Mouse (Mus musculus) forebrain, embryonic 12.5 days (tissue): Measurements from ENCODE around the gene Stambp. TPM values are rescaled to one million over a fixed set of nuclear protein-coding genes. Genes with fewer than 3 reads are reported as not detected.
A peak's percentile ranks its signal among the peaks of the same experiment; 100 is the strongest.

Source experiments
- ATAC-seq: fragments of 200-750 bp; cut with Nextera tagmentation; 2 replicates; pipeline ENCODE4 v1.8.0; 2017; ENCODE audit warnings: moderate TSS enrichment; ENCODE audit not compliant: low FRiP score
- H3K27ac ChIP-seq: fragments of 300-500 bp; sonication (generic); 2 replicates; pipeline ENCODE4 v1.5.1; 2016; ENCODE audit warnings: mild to moderate bottlenecking
- H3K27me3 ChIP-seq: fragments of 300-500 bp; sonication (generic); 2 replicates; pipeline ENCODE4 v1.6.1; 2016; ENCODE audit warnings: mild to moderate bottlenecking
- H3K36me3 ChIP-seq: fragments of 300-500 bp; sonication (generic); replicated peaks from 2 replicates; pipeline ENCODE4 v1.6.1; 2016; ENCODE audit warnings: mild to moderate bottlenecking
- H3K4me1 ChIP-seq: fragments of 300-500 bp; sonication (generic); 2 replicates; pipeline ENCODE4 v1.6.1; 2016
- H3K4me2 ChIP-seq: fragments of 300-500 bp; sonication (generic); 2 replicates; pipeline ENCODE4 v1.6.1; 2016; ENCODE audit warnings: mild to moderate bottlenecking, moderate library complexity
- H3K4me3 ChIP-seq: fragments of 300-500 bp; sonication (generic); replicated peaks from 2 replicates; pipeline ENCODE4 v1.5.1; 2016; ENCODE audit warnings: mild to moderate bottlenecking
- H3K9ac ChIP-seq: fragments of 300-500 bp; sonication (generic); 2 replicates; pipeline ENCODE4 v1.6.1; 2016; ENCODE audit warnings: mild to moderate bottlenecking
- H3K9me3 ChIP-seq: fragments of 300-500 bp; sonication (generic); 2 replicates; pipeline ENCODE4 v1.6.1; 2016
- WGBS: fragments of 180-500 bp; shearing (Covaris S2); methylation state at CpG from one replicate; pipeline ENCODE4 v1.1.7; 2016; 5-methylcytosine and 5-hydroxymethylcytosine counted together
- polyA plus RNA-seq: library from polyadenylated mRNA; unstranded; fragments of >200 nt; fragmentation: Nextera tagmentation; extraction: Ambion mirVana; gene quantifications from 2 replicates; pipeline ENCODE4 v1.2.1, GENCODE M21; 2016

Stambp gene
- polyA plus RNA-seq, 1 experiment from 2014 or later: 27.7 TPM

GRCm38 (mm10) chr6:83548346-83548745 lies 24.2 kb downstream of the Stambp start:
- Histone ChIP-seq H3K9ac (no peak overlapping the region), H3K4me1 (no peaks in the 10 kb centered on the region), H3K4me3 (no peak overlapping the region), H3K9me3 (no peaks in the 10 kb centered on the region), H3K27me3 (no peaks in the 10 kb centered on the region), H3K36me3 (peaks cover 27% of the 10 kb centered on the region), H3K4me2 (no peak overlapping the region), H3K27ac (no peak overlapping the region)
- no peak for ATAC-seq
- 47% methylated on average over 5 of the region's 5 CpGs for WGBS

DNA sequence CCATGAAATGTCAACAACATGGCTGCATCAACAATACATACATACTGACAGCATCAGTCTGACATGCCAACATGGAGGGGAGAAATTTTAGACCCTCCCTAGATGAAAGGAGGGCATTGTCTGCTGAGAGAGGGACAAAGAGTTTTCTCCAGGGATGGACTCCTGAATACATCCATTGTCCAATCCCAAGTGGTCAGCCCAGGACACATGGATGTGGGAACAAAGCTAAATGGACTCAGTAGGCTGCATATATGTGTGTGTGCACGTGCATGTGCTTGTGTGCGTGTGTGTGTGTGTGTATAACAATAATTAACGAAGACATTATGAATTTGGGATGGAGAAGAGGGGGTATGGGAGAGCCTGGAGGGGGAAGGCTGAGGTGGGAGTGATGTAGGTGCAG lies 26.8 kb downstream of the Stambp start:
- ATAC-seq: no peak
- 88% methylated on average over 3 of the region's 3 CpGs for WGBS

GRCm38 (mm10) chr6:83541756-83542456 lies 30.6 kb downstream of the Stambp start:
- Histone ChIP-seq H3K9me3 (no peaks in the 10 kb centered on the region), H3K36me3 (peaks cover 20% of the 10 kb centered on the region), H3K4me3 (no peak overlapping the region), H3K27ac (no peak overlapping the region), H3K9ac (no peak overlapping the region), H3K4me1 (peaks cover 3% of the 10 kb centered on the region; the same call in 1 of the 2 replicates), H3K27me3 (no peaks in the 10 kb centered on the region), H3K4me2 (no peak overlapping the region)
- no peak for ATAC-seq
- WGBS: 80% methylated on average over 11 of the region's 11 CpGs

More for the DNA sequence above, 26.8 kb downstream of the Stambp start:
- peaks cover 27% of the 10 kb centered on the region for H3K36me3 ChIP-seq
- H3K27me3 ChIP-seq: no peaks in the 10 kb centered on the region
- no peaks in the 10 kb centered on the region for H3K9me3 ChIP-seq
- no peaks in the 10 kb centered on the region for H3K4me1 ChIP-seq
- H3K27ac ChIP-seq: no peak overlapping the region
- no peak overlapping the region for H3K4me2 ChIP-seq
- no peak overlapping the region for H3K4me3 ChIP-seq
- H3K9ac ChIP-seq: no peak overlapping the region

DNA sequence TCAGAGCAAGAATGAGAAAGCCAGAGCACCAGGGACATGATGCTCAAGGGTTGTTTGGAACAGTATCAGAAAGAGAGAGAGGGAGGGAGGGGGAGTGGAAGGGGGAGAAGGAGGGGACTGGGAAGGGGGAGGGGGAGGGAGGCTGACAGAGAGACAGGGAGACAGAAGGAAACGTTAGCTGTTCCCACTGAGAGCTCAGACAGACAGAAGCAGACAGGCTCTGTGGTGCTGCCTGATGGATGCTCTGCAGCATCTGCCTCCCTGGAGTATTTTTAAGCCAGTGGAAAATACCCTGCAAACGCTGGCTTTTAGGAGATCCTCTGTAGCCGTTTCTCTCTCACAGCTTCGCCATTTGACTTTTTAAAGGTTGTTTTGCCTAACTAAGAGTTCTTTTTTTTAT lies 32.5 kb downstream of the Stambp start:
- Histone ChIP-seq H3K27me3 (no peaks in the 10 kb centered on the region), H3K4me1 (peaks cover 3% of the 10 kb centered on the region; the same call in 1 of the 2 replicates), H3K4me3 (no peak overlapping the region), H3K9ac (no peak overlapping the region), H3K4me2 (no peak overlapping the region), H3K9me3 (no peaks in the 10 kb centered on the region), H3K36me3 (0 out of 2 replicates have a peak, but pooled peaks cover 5% of the 10 kb centered on the region), H3K27ac (no peak overlapping the region)
- ATAC-seq: no peak
- 50% methylated on average over 4 of the region's 4 CpGs for WGBS

DNA sequence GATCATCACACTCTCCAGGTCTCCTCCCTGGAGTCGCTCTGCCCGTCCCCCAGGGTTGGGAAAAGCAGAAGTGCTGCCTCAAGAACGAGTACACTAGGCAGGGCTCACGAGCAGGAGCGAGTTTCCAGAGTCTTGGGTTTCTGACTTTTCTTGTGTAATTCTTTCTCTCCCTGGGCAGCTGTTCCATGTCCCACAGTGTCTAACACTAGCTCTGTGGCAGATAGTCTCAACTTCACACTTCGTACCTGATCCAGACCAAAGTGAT lies 35.8 kb downstream of the Stambp start:
- Histone ChIP-seq H3K9me3 (no peaks in the 10 kb centered on the region), H3K27ac (no peak overlapping the region), H3K27me3 (no peaks in the 10 kb centered on the region; the same call in 1 of the 2 replicates), H3K9ac (no peak overlapping the region), H3K4me1 (peaks cover 3% of the 10 kb centered on the region; the same call in 1 of the 2 replicates), H3K4me2 (no peak overlapping the region), H3K36me3 (no peaks in the 10 kb centered on the region), H3K4me3 (no peak overlapping the region)
- ATAC-seq: no peak
- 51% methylated on average over 6 of the region's 6 CpGs for WGBS

GRCm38 (mm10) chr6:83536028-83536794 lies 36.3 kb downstream of the Stambp start, which contains the start of gene Actg2:
Actg2 (minus strand) TSS chr6:83536265.
- H3K27me3 ChIP-seq: no peaks in the 10 kb centered on the region; the same call in 1 of the 2 replicates

GRCm38 (mm10) chr6:83532608-83533007 lies 39.9 kb downstream of the Stambp start:
- Histone ChIP-seq H3K4me2 (no peak overlapping the region), H3K36me3 (no peaks in the 10 kb centered on the region), H3K27ac (no peak overlapping the region), H3K9me3 (no peaks in the 10 kb centered on the region), H3K4me3 (no peak overlapping the region), H3K4me1 (no peaks in the 10 kb centered on the region), H3K27me3 (no peaks in the 10 kb centered on the region; the same call in 1 of the 2 replicates), H3K9ac (no peak overlapping the region)
- no peak for ATAC-seq
- 84% methylated on average over 2 of the region's 2 CpGs for WGBS

More at GRCm38 (mm10) chr6:83536028-83536794, 36.3 kb downstream of the Stambp start, which contains the start of gene Actg2:
- no peaks in the 10 kb centered on the region for H3K36me3 ChIP-seq
- no peak within 1 kb of the TSS for H3K4me3 ChIP-seq
- H3K27ac ChIP-seq: no peak within 1 kb of the TSS
- no peak for ATAC-seq
- no peak within 1 kb of the TSS for H3K4me2 ChIP-seq
- H3K4me1 ChIP-seq: peaks cover 3% of the 10 kb centered on the region; the same call in 1 of the 2 replicates
- H3K9me3 ChIP-seq: no peaks in the 10 kb centered on the region
- WGBS: 66% methylated on average over 12 of the region's 12 CpGs
- no peak within 1 kb of the TSS for H3K9ac ChIP-seq

- Histone ChIP-seq H3K27ac (no peak overlapping the region), H3K36me3 (no peaks in the 10 kb centered on the region), H3K27me3 (no peaks in the 10 kb centered on the region; the same call in 1 of the 2 replicates), H3K4me2 (no peak overlapping the region), H3K9me3 (no peaks in the 10 kb centered on the region), H3K4me3 (no peak overlapping the region), H3K9ac (no peak overlapping the region), H3K4me1 (no peaks in the 10 kb centered on the region)
- WGBS: 75% methylated on average over 6 of the region's 6 CpGs
- no peak for ATAC-seq
Measured at GRCm38 (mm10) chr6:83523194-83523593, 49.3 kb downstream of the Stambp start.

DNA sequence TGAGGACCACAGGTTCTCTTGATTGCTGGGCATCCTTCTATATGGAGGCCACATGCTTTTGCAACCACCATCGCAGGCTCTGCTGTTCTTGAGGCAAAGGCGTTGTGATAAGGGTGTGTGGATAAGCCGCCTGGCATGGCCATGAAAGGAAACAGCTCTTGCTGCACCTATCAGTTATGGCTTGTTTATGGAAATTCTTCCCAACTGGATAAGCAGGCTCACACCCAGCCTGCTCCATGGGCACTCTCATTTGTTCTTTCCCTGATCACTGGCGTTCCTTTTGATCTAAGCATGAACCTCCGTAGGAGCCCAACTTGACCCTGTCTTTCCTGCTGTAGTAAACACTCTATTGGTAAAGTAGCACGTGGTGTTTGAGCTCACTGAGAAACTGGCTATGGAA lies 50.7 kb downstream of the Stambp start:
- no peaks in the 10 kb centered on the region for H3K4me1 ChIP-seq
- ATAC-seq: no peak
- no peaks in the 10 kb centered on the region; the same call in 1 of the 2 replicates for H3K27me3 ChIP-seq
- H3K9me3 ChIP-seq: no peaks in the 10 kb centered on the region
- H3K27ac ChIP-seq: no peak overlapping the region
- WGBS: 76% methylated on average over 6 of the region's 6 CpGs
- H3K36me3 ChIP-seq: no peaks in the 10 kb centered on the region
- no peak overlapping the region for H3K4me3 ChIP-seq
- no peak overlapping the region for H3K9ac ChIP-seq
- H3K4me2 ChIP-seq: no peak overlapping the region

DNA sequence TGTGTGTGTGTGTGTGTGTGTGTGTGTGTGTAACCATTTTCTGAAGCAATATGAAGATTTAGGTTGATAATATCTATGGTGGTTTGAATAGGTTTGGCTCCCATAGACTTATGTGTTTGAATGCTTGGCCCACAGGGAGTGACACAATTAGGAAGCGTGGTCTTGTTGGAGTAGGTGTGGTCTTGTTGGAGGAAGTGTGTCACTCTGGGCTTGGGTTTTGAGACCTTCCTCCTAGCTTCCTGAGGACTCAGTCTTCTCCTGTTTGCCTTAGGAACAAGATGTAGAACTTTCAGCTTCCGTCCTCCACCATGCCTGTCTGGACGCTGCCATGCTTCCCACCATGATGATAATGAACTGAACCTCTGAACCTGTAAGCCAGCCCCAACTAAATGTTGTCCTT lies 53.9 kb downstream of the Stambp start:
- Histone ChIP-seq H3K27ac (no peak overlapping the region), H3K4me2 (no peak overlapping the region), H3K9me3 (no peaks in the 10 kb centered on the region), H3K36me3 (no peaks in the 10 kb centered on the region), H3K4me1 (no peaks in the 10 kb centered on the region), H3K27me3 (no peaks in the 10 kb centered on the region; the same call in 1 of the 2 replicates), H3K4me3 (no peak overlapping the region), H3K9ac (no peak overlapping the region)
- 87% methylated on average over 3 of the region's 3 CpGs for WGBS
- ATAC-seq: no peak

DNA sequence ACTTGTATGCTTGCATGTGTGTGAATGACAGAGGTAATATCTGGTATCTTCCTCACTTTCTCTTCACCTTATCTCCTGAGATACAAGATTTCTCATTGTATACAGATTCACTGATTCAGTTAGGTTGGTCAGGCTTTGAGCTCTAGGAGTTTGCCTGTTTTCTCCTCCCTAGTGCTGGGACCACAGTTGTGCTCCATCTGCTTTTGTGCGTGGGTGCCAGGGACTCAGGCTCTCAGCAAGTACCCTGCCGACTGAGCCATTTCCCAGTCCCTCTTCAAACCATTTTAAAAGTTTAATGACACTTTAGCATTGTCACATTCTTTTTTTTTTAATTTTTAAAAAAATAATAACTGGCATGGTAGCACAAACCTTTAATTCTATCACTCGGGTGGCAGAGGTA lies 57.4 kb downstream of the Stambp start:
- Histone ChIP-seq H3K9ac (no peak overlapping the region), H3K36me3 (no peaks in the 10 kb centered on the region), H3K4me1 (no peaks in the 10 kb centered on the region), H3K9me3 (no peaks in the 10 kb centered on the region), H3K27ac (no peak overlapping the region), H3K27me3 (no peaks in the 10 kb centered on the region), H3K4me2 (no peak overlapping the region), H3K4me3 (no peak overlapping the region)
- no peak for ATAC-seq
- WGBS: 76% methylated on average over 3 of the region's 3 CpGs

GRCm38 (mm10) chr6:83512495-83512894 lies 60.0 kb downstream of the Stambp start:
- H3K4me2 ChIP-seq: no peak overlapping the region
- H3K9me3 ChIP-seq: no peaks in the 10 kb centered on the region
- H3K36me3 ChIP-seq: no peaks in the 10 kb centered on the region
- H3K9ac ChIP-seq: no peak overlapping the region
- H3K4me3 ChIP-seq: no peak overlapping the region
- 15% methylated on average over 1 of the region's 1 CpGs for WGBS
- H3K27ac ChIP-seq: no peak overlapping the region
- peaks cover 1% of the 10 kb centered on the region for H3K4me1 ChIP-seq
- ATAC-seq: peak; percentile 44; the same call in 1 of the 2 replicates
- H3K27me3 ChIP-seq: no peaks in the 10 kb centered on the region
